Mouse (Mus musculus) gastrocnemius, adult 18-20 months (tissue): Measurements from ENCODE around the gene Arhgef3. TPM values are rescaled to one million over a fixed set of nuclear protein-coding genes. Genes with fewer than 3 reads are reported as not detected.
A peak's percentile ranks its signal among the peaks of the same experiment; 100 is the strongest.

ENCODE experiments used
- DNase-seq: peaks from one replicate; pipeline ENCODE4 v3.0.0; 2021; ENCODE audit warnings: low spot score
- total RNA-seq, 2 experiments: library from RNA; stranded (reverse); gene quantifications; 2 replicates each; pipeline ENCODE4 v1.2.3; 2021

Gene Arhgef3
- total RNA-seq, 2 experiments from 2014 or later: 11.4 to 20.5 TPM

DNA sequence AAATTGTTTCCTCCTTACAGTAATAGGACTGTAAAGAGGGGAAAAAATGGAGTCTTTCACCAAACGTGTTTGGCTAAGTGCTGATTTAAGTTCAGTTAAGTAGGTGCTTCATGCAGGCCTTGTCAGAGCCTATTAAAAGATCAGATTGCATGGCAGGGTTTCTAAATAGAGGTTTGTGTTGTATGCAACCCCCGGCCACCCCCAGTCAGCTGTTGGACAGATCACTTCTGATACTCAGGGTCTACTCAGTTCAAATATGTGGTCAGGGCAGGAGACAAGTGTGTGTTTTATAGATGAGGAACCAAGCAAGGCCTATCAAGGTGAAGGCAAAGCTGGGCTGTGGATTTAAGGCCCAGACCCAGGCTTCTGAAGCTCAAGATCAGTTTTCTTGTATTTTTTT is 44.1 kb downstream of the Arhgef3 start:
- DNase-seq: no peak

DNA sequence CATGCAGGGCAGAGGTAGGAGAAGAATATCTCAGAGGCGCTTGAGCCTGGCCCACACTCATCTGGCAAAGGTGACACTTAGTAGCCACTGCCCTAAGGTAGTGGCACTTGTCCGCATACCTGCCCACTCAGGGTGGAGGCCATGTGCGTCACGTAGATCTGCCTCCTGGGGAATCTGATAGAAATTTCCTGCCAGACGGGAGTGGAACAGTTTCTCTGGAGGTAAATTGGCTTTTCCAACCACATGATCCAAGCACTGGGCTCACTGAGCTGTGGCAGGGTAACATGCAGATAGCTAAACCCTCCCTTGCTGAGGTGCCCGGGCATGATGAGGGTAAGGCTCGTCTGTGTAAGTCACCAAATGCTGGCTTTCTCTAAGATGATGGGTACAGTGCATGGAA is 46.1 kb downstream of the Arhgef3 start:
- DNase-seq: no peak

DNA sequence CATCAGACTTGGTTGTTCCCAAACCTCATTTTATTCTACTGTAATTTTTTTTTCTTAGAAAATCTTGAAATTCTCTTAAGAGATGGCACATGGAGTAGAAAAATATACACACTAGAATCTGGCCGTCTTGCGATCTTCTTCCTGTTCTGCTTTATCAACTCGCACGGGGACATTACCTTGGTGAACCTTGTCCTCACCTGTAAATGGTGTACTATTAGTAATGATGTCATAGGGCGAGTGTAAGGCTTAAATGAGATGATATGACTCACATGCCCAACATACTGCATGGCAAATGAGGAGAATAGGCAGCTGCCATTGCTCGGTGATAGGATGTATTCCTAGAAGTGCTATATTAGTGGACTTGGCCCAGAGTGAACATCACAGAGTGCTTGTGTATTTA is 49.9 kb downstream of the Arhgef3 start:
- DNase-seq: no peak

DNA sequence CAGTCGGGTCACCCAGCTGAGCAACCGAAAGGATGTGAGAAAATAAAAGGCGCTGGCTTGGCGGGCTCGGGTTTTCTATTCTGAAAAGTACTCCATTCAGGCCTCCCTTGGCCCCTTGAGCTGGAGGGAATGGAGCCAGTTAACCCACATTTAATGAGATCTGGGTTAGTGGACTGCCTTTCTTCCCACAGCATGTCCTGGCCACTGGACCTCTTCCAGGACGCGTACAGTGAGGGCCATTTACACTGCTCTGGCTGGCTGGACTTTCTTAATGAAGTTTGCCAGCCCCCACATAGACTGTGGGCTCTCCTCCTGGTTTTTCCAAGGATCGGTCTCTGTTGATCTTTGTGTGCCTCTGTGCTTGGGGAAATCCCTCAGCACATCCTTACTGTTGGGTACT is 52.1 kb downstream of the Arhgef3 start:
- DNase-seq: no peak

DNA sequence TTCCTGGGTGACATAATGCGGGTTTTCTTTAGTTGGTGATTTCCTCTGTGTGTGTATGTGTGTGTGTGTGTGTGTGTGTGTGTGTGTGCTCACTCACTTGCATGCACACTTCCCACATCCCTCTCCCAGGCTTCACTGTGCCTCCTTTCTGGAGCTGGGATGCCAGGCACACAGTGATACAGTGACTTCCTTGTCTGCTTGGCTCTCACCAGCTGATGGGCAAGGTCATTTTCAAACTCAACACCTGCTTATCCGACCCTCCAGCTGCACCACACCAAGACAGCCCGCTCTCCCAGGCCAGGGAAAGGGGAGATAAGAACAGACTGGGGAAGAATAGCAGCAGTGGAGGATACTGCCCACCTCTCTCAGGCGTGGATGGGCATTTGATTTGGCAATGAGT is 52.5 kb downstream of the Arhgef3 start:
- no peak for DNase-seq

DNA sequence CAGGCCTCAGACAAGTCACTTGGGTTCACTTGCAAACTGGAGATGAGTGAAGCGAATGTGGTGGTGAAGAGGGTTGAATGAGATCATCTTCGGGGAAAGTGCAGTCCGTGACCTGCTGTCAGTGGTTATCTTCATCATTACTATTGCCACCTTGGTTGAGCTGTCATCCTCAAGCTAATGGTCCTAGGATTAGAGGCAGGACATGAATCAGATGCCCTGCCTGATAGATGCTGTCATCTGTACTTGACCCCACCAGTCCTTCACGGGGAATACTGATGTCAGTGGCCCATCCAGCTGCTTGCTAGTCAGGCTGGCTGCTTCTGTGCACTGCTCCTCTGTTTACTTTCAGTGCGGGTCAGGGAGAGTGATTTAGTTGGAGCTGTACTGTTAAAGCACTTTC is 53.7 kb downstream of the Arhgef3 start:
- DNase-seq: no peak

DNA sequence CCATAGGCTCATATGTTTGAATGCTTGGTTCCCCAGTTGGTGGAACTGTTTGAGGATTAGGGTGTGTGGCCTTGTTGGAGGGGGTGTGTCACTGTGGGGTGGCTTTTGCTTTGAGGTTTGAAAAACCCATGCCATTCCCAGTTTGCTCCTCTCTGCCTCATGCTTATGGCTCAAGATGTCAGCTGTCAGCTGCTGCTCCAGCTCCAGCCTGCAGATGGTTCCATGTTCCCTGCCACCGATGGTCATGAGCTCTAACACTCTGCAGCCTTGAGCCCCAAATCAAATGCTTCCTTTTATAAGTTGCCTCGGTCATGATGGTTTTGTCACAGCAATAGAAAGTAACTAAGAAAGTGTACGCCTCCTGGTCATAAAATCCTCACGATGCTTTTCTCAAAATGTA is 54.6 kb downstream of the Arhgef3 start:
- DNase-seq: no peak

DNA sequence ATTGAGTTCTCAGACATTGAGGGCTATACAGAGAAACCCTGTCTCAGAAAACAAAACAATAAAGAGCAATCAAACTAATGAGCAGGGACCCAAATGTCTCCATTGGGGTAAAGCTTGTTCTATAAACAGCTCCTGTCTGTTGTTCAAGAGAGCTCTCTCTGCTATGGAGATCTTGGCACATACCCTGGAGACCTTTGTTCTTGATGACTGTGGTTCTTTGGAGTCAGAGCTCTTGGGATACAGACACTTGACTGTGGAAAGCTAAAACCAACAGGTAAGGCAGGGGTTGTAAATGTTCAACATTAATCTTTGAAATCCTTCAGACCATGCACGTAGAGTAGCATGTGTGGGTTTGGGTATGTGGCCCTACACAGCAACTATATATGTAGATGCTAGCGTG is 55.7 kb downstream of the Arhgef3 start:
- no peak for DNase-seq

DNA sequence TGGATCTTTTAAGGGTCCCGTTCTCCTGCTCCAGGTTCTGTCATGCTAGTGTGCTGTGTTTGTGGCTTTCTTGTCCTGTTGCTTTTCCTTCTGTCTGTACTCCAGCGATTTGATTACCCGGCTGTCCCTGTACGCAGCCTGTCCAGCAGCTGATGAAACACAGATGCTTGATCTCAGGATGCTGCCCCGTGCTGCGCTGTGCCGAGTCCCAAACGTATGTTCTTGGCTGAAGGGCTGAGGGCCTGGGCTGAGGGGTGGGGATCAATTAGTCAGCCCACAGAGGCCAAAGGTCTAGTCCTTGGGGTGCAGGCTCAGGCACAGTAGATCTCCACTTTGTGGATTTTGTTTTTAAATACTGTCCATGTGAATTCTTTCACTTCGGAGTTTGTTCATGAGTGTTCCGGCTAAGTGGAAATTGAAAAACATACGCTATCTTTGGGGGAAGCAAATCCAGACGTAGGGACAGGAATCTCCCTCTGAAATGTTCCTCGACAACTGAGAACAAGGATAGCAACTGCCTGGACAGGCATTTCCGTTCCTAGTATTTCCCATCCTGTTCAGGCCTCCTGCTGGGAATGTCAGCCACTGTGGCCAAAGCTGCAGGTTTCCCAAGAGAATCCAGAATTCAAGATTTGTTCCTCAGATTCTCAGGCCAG is 56.6 kb downstream of the Arhgef3 start:
- DNase-seq: peak; percentile 58

DNA sequence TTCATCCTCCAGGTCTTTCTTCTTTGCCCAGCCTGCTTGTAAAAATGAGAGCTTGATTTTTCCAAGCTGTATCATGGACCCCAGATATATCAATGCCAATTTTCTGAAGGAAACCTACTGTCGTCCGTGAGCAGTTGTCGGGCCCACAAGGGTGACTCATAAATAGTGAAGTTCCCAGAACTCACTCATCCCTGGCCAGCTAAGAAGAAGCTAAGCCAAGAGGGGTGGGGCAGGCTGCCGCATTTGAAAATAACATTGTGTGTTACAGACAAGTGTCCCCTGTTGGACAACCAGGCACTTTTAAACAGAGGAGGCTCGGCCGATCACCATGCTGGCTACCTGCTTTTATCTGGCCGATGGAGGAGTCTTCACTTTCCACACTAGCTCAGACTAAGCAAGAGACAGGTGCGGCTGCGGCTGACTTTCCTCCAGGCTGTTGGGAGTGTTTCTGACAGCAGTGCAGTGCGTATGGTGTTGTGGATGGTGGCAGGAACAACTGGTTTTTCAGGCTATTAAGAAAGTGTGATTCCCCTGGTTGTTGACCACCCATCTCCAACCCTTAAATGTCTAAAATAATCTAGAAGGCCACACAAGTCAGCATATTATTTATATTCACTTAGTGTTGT is 58.6 kb downstream of the Arhgef3 start:
- DNase-seq: peak; percentile 71

DNA sequence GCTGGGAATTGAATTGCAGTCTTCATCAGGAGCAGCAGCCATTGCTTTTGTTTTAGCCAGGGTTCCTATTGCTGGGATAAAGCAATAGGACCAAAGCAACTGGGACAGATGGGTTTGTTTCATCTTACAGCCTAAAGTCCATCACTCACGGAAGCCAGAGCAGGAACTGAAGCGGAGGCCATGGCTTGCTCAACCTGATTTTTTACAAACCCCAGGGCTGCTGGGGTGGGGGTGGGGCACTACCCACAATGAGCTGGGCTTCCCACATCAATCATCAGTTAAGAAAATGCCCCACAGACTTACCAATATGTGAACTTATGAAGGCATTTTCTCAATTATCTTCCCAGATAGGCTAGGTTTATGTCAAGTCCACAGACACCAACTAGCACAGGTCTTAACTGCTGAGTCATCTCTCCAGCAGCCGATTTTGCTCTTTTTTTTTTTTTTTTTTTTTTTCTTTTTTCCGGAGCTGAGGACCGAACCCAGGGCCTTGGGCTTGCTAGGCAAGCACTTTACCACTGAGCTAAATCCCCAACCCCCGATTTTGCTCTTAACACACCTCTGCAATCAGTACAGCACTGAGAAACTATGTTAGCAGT is 59.6 kb downstream of the Arhgef3 start:
- no peak for DNase-seq

DNA sequence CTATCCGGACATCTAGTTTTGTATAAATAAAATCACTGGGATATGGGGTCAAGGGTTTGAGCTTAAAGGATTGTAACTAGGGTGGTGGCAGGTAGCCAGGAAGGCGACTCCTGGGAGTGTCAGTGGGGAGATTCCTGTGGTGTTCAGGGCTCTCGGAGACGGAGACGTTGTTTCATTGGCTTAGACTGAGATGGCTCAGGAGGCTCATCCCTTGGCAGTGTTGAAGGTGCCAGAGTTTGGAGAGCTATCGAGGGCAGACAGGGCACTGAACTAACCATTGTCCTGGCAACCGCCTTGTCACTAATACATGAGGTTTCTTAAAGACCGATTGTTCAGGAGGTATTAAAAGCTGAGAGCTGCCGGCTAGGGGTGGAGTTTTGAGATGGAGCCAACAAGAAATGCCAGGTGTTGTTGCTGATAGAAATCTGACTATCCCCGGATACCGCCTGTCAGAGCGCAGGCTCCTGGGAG is 60.2 kb downstream of the Arhgef3 start:
- peak; percentile 23 for DNase-seq

DNA sequence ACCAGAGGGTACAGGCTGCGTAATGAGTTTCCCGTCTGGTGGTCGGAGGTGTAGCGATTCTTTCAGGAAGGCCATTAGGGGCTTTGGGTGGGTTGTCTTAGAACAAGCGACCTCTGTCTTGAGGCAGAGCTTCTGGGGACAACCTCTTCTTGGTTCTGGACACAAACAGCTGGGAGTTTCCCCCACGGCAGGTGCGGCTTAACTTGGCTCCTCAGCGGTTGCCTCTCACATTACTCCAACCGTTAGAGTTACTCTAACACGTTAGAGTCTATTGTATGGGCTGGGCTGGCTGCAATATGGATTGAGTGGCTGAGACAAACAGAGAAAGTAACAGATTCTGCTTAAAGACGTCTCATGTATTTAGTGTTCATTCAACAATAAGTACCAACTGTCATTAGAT is 60.6 kb downstream of the Arhgef3 start:
- no peak for DNase-seq

DNA sequence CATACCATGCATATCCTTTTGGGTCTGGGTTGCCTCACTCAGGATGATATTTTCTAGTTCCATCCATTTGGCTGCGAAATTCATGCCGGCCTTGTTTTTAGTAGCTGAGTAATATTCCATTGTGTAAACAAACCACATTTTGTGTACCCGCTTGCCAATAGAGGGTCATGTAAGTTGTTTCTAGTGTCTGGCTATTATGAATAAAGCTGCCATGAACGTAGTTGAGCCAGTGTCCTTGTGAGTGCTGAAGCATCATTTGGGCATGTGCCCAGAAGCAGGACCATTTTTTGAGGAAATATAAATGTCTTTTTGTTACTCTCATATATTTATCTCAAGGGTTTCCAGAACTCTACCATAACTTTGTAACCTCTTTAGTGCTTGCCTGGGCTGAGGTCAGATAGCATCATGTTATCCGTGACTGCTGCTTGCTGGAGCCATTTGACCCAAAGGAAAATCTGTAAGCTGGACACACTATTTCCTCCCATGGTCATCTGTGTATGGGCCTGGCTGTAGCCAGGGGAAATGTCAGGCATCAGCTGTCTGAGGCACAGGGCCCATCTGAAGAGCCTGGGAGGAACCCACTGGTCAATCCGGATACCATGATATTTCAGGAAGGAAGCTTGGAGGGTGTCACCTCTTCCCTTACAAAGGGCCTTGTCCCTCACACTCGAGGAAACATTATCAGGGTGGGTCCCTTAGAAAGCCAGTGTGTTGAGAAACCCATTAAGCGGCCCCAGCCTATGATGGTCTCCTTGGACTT is 63.3 kb downstream of the Arhgef3 start:
- peak; percentile 36 for DNase-seq

DNA sequence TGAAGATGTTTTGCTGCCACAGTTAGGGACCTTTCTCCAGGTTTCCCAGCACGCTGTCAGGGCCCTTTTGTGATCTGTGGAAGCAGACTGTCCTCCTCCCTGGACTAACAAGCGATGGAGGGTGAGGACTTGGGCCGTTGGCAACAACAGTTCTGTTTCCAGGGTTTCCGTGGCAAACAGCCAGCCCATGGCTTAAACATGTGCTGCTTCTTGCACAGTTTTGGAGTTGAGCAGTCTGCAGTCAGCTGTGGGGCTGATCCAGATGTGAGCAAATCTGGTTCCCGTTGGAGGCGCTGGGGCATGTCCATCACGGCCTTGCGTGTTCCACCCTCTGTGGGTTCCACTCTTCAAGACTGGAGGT is 63.8 kb downstream of the Arhgef3 start:
- peak; percentile 84 for DNase-seq

DNA sequence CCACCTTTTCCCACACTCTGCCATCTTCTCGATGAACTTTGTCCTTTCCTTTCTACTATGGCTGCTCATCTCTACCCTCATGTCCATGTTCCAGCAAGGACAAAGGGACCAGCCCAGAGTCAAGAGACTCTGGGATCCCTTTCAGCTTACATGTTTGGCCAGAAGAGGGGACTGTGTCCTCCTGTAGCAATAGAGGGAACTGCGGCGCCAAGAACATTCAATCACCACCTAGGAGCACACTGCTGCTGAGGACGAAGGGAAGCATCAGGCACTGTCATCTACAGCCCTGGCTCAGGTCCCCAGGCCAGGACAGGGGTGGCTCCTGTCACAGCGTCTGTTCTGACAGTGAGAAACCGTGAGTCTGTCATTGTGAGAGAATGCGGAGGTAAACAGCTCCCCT is 65.1 kb downstream of the Arhgef3 start:
- DNase-seq: no peak

DNA sequence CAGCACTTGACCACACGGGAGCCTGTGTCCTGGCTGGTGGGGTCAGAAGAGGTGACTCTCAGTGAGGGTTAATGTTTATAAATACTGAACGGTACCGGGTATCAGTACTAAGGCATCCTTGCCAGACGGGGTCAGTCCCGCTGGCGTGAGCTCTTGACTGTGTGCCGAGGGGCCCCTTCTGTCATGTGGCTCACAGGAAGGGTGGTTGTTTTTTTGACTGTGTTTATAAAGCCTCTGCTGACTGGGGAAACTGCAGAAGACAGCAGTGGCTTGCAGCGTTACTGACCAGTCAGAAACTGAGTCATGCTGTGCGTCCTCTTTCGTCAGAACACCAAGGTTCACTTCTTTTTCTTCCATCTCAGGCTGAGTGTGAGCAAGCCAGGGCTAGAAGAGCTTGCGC is 67.4 kb downstream of the Arhgef3 start:
- DNase-seq: peak; percentile 13

DNA sequence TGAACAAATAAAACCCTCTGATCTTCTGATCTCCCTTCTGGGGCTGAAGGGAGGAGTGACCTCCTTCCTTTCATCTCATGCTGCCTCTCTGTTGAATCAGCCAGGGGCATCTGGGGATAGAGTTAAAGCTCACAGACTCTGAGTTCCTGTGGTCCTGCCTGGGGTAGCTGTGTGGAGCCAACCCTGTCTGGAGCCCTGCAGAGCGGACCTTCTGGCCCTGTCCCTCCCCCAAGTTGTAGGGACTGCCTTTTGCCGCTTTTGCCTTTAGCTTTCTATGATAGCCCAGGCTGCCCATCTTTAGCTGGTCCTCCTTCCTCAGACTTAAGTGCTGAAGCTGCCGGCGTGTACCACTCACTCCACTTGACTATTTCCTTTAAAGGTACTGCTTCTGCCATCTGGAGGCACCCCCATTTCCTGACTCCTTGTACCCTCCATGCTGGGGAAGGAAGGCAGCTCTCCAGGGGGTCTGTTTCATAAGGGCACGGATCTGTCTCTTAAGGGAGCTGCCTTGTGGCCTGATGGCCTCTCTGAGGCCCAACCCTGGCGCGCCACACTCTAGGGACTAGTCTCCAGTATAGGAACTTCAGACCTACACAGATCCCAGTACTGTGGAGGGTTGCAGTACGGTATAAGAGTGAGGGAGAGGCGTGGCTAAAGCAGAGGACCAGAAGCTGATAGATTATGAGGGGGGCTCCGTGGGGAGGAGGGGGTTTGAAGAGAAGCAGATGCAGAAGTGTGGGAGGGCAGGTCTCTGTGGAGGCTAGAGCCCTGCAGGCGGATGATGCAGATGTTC is 68.1 kb downstream of the Arhgef3 start:
- no peak for DNase-seq

DNA sequence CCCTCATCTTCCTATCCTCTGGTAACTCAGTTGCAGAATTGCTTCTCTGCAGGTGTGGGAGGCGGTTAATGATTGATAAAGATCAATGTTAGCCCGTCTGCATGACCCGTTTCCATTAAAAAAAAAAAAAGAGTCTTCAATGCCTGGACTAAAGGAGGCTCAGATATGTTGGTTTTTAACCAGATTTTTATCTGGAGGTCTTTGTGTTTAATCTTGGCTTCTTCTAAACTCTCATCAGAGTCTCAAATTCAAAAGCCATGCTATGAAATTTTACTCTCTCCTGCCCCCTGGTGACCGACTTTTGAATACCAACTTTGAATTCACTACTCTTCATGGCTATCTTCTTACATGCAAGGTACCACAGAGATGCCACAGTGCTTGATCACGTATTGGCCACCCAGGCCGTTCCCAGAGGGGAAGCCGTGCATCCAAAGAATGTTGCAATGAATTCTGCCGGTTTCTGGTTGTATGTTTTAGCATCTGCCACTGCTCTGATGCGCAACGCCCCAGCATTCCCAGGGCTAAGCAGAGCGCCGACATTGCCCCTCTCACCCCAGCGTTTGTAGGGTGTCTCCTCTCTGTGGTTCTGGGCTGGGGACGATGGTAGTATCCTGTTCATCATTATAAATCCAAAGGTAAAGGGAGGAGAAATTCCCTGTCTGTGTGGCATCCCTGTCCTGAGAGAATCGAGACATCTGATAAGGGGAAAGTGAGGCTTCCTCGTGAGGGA is 69.0 kb downstream of the Arhgef3 start:
- DNase-seq: peak; percentile 84

DNA sequence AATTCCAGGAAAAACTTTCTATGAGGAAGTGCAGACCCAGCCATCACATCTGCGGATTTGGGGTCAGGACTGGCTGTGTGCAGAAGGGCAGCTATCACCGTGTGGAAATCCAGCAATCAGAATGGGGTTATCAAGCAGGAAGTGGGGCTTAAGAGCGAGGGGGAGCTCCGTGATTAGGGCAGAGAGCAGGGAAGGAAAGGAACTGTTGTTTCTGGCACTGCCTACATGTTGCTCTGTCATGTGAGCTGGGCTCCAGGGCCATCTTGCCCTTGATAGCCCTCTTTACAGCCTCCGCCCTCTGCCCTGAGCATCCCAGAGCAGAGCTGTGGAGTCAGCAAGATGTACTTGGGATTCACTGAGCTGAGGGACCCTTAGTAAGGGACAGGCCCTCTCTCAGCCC is 71.2 kb downstream of the Arhgef3 start:
- DNase-seq: no peak

DNA sequence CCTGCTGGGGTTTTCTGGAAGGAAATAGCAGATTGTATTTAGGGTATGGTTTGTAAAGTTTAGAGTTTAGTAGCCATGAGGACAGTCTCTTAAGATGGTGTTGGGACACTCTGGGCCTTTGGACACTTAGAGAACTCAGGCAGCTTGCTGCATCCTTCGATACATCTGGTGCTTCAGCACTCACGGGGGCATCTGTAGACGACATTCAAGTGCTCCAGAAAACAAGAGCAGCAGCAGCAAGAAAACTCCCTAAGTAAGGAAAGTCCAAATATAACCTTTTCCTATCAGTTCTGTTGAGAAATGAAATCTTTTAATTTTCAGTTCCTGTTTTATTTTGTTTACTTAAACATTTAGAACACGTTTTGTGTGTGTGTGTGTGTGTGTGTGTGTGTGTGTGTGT is 71.9 kb downstream of the Arhgef3 start:
- no peak for DNase-seq
